Mouse (Mus musculus) left cerebral cortex, adult 11 months (tissue): ENCODE measurements at regions not wholly inside any gene's neighbourhood (a gene's known extent, or its start where the extent isn't known, plus 50 kb on each side); places are given as distances from the start of the nearest gene placed in this dataset.

ENCODE experiments used
- DNase-seq: peaks from one replicate; pipeline ENCODE4 v3.0.0; 2022; ENCODE audit warnings: low spot score

GRCm38 (mm10) chrX:112984668-112985067 is 200.6 kb downstream of the Chm start:
- DNase-seq = no peak

GRCm38 (mm10) chrX:112984073-112984472 is 201.2 kb downstream of the Chm start:
- DNase-seq = no peak

GRCm38 (mm10) chrX:112978583-112978982 is 206.7 kb downstream of the Chm start:
- DNase-seq = no peak

GRCm38 (mm10) chrX:112964093-112964492 is 221.2 kb downstream of the Chm start:
- no peak for DNase-seq

GRCm38 (mm10) chrX:112949792-112950191 is 235.5 kb downstream of the Chm start:
- peak; percentile 1 for DNase-seq

- DNase-seq = no peak
These were observed 237.8 kb downstream of the Chm start for GRCm38 (mm10) chrX:112947521-112947920.

- DNase-seq = no peak
These were observed 227.2 kb upstream of the Pof1b start for GRCm38 (mm10) chrX:112925542-112926182.

GRCm38 (mm10) chrX:112903631-112904410 is 205.4 kb upstream of the Pof1b start:
- DNase-seq = no peak

- no peak for DNase-seq
These were observed 188.1 kb upstream of the Pof1b start for GRCm38 (mm10) chrX:112886539-112886938.
